Mouse (Mus musculus) E14TG2a.4 (cell line): ENCODE measurements around the gene Acsbg2.

Experiments
- CTCF ChIP-seq: conservative IDR thresholded peaks from 2 replicates; pipeline ENCODE4 v1.5.1; 2014; ENCODE audit warnings: low read length
- POU5F1 ChIP-seq: IDR thresholded peaks from 2 replicates; pipeline ENCODE4 v1.6.1; 2014; ENCODE audit warnings: low read length, borderline replicate concordance

GRCm38 (mm10) chr17:56907096-56907495 lies 32.8 kb upstream of the Acsbg2 start:
- no peak for TF ChIP-seq CTCF
- TF ChIP-seq POU5F1, result no peak
